Mouse (Mus musculus) Patski (cell line): Measurements from ENCODE around the gene Olfr221. TPM values are rescaled to one million over a fixed set of nuclear protein-coding genes. Genes with fewer than 3 reads are reported as not detected.

Source experiments
- ATAC-seq: fragments of 100-300 bp; one replicate; pipeline ENCODE4 v1.8.0; 2021
- CTCF ChIA-PET: fragments of 350-600 bp; sonication (Branson Sonifier 250); formaldehyde crosslinking; loops from one replicate; lab custom pipeline; 2022; ENCODE audit warnings: inconsistent platforms; lab: Charles Lee
- POLR2A ChIA-PET: fragments of 350-600 bp; sonication (Branson Sonifier 250); formaldehyde crosslinking; loops from one replicate; lab custom pipeline; 2022; ENCODE audit warnings: antibody characterized with exemption, inconsistent platforms; lab: Charles Lee
- DNase-seq: peaks from one replicate; pipeline ENCODE4 v3.0.0-alpha.2; 2011; ENCODE audit warnings: low read depth, low spot score
- H3K27me3 ChIP-seq: fragments of 371-371 bp; one replicate; pipeline ENCODE4 v1.5.1; 2021
- CTCF ChIP-seq: fragments of 100-300 bp; IDR thresholded peaks from one replicate; pipeline ENCODE4 v1.5.1; 2021
- in situ Hi-C: fragments of 300-500 bp; cut with MboI; formaldehyde crosslinking; loops from 3 replicates; pipeline ENCODE4 v1.11.1; 2018; ENCODE audit warnings: low pct_unique_long_range_greater_than_20kb, mixed read lengths
- polyA plus RNA-seq: library from polyadenylated mRNA; unstranded; gene quantifications from one replicate; pipeline ENCODE4 v1.2.3, GENCODE M21; 2021

The Olfr221 gene
- polyA plus RNA-seq, 1 experiment from 2014 or later, result not detected

GRCm38 (mm10) chr14:52008321-52009203 lies 33.7 kb downstream of the Olfr221 start:
- no peaks in the 10 kb centered on the region for H3K27me3 ChIP-seq
- DNase-seq (no peak), ATAC-seq (peak; percentile 54)
- no peak for TF ChIP-seq CTCF
- POLR2A ChIA-PET, result interaction anchor here (0.6 kb wide), 1 partner anchor 9 kb away, joined by 8 read pairs; no protein-coding TSS in a partner anchor
- in situ Hi-C loops, result no loop called here
- CTCF ChIA-PET, result interaction anchor here (0.7 to 3.7 kb wide), 5 partner anchors 9 to 125 kb away, joined by 3 to 43 read pairs (median 4); partner anchors contain the start of gene Zfp219

- ChIA-PET POLR2A (no interaction called here), CTCF (interaction anchor here (2.3 kb wide), 1 partner anchor 12 kb away, joined by 7 read pairs; no protein-coding TSS in a partner anchor)
- no peaks in the 10 kb centered on the region for H3K27me3 ChIP-seq
- in situ Hi-C loops, result no loop called here
- no peak for DNase-seq
- ATAC-seq, result no peak
- TF ChIP-seq CTCF, result no peak
Measured at GRCm38 (mm10) chr14:52006771-52007170, 35.5 kb downstream of the Olfr221 start.

- CTCF ChIA-PET, result interaction anchor here (2.3 kb wide), 1 partner anchor 12 kb away, joined by 7 read pairs; no protein-coding TSS in a partner anchor
- no peaks in the 10 kb centered on the region for H3K27me3 ChIP-seq
- DNase-seq (no peak), ATAC-seq (no peak)
- TF ChIP-seq CTCF, result no peak
- in situ Hi-C loops, result no loop called here
- POLR2A ChIA-PET, result no interaction called here
Measured at GRCm38 (mm10) chr14:52006241-52006640, 36.0 kb downstream of the Olfr221 start.

DNA sequence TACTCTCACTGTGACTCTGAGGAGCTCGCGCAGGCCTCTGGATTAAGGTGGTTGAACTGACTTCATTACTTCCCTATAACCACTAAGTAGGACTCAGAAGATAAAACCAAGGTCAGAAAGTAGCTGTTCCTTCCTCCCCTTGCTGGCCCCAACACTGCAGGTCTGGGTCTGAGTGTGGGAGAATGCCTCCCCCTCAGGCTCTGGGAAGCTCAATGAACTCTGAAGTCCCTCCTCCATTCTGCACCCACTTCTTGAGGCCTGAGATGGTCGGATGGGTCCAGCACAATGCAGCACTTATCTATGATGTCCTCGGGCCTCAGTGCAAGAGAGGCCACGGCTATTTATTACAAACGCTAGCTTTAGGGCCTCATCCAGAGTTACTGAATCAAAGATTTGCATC lies 36.6 kb downstream of the Olfr221 start:
- no peaks in the 10 kb centered on the region for H3K27me3 ChIP-seq
- no peak for ATAC-seq
- TF ChIP-seq CTCF, result no peak
- ChIA-PET POLR2A (interaction anchor here (1.4 kb wide), 1 partner anchor 13 kb away, joined by 5 read pairs; no protein-coding TSS in a partner anchor), CTCF (interaction anchor here (2.3 kb wide), 1 partner anchor 13 kb away, joined by 7 read pairs; no protein-coding TSS in a partner anchor)
- DNase-seq, result no peak
- in situ Hi-C loops, result no loop called here

DNA sequence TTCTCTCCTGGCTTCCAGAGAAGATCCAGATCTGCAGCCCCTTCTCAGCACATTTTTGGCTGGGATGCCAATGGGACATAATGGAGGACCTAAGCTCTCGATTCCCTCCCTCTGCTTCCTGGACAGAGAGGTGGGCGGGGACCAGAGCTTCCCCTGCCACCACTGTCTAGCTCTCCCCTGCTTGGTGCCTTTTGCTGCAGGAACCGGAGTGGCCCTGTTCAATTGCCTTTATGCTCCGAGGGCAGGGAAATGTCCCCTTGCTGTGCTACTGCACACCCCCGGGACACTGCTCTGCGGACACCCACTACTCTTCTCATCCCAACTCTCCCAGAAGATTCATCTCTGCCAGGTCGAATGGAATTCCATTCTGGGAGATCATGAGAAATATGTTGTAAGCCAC lies 37.1 kb downstream of the Olfr221 start:
- no peak for DNase-seq
- ChIA-PET CTCF (interaction anchor here (0.8 to 2.3 kb wide), 2 partner anchors 13 to 17 kb away, joined by 3 to 7 read pairs; no protein-coding TSS in a partner anchor), POLR2A (interaction anchor here (1.4 kb wide), 1 partner anchor 13 kb away, joined by 5 read pairs; no protein-coding TSS in a partner anchor)
- ATAC-seq, result no peak
- in situ Hi-C loops, result no loop called here
- no peak for TF ChIP-seq CTCF
- no peaks in the 10 kb centered on the region for H3K27me3 ChIP-seq

DNA sequence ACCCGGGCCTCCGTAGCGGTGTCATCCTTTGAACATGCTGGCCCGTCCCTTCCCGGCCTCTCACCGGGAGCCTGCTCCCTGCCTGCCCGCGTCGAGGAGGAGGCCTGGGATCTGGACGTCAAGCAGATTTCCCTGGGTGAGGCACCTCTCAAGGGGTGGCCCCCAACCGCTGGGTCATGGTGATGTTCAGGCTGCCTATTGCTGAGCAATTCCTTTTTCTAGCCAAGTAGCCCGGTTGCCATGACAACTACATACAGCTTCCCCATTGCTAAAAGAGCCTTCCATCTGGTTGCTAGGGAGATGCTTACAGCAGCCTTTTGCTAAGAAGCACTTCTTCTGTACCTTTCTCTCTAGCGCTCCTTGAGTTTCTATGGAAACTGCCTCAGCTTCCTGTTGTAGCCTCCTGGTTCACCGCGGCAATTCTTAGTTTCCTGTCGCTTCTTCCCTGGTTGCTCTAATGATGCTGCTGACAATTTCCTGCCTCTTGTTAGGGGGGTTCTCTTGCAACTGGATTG lies 38.2 kb downstream of the Olfr221 start:
- DNase-seq (no peak), ATAC-seq (no peak)
- in situ Hi-C loops, result no loop called here
- H3K27me3 ChIP-seq, result no peaks in the 10 kb centered on the region
- CTCF ChIA-PET, result no interaction called here
- TF ChIP-seq CTCF, result no peak
- POLR2A ChIA-PET, result interaction anchor here (0.6 to 1.4 kb wide), 2 partner anchors 9 to 15 kb away, joined by 3 to 5 read pairs; no protein-coding TSS in a partner anchor

DNA sequence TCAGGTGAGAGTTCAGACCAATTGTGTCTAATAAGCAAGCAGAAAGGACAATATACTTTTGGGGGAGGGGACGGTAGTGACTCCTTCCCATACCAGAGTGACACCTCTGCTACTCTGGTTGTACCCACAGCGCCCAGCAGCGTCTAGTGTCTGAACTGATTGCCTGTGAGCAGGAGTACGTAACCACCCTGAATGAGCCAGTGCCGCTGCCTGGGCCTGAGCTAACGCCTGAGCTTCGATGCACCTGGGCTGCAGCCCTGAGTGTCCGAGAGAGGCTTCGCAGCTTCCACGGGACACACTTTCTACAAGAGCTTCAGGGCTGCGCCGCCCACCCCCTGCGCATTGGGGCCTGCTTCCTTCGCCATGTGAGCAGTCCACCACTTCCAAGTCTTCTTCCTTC lies 44.8 kb downstream of the Olfr221 start:
- in situ Hi-C loops, result no loop called here
- TF ChIP-seq CTCF, result no peak
- no peaks in the 10 kb centered on the region for H3K27me3 ChIP-seq
- POLR2A ChIA-PET, result no interaction called here
- CTCF ChIA-PET, result interaction anchor here (1.4 kb wide), 1 partner anchor 13 kb away, joined by 3 read pairs; no protein-coding TSS in a partner anchor
- no peak for DNase-seq
- no peak for ATAC-seq

- no peaks in the 10 kb centered on the region for H3K27me3 ChIP-seq
- ATAC-seq (no peak), DNase-seq (no peak)
- in situ Hi-C loops, result no loop called here
- no peak for TF ChIP-seq CTCF
- ChIA-PET CTCF (interaction anchor here (1.4 to 1.5 kb wide), 2 partner anchors 13 to 14 kb away, joined by 3 read pairs; no protein-coding TSS in a partner anchor), POLR2A (no interaction called here)
Measured at GRCm38 (mm10) chr14:51996866-51997265, 45.4 kb downstream of the Olfr221 start.

DNA sequence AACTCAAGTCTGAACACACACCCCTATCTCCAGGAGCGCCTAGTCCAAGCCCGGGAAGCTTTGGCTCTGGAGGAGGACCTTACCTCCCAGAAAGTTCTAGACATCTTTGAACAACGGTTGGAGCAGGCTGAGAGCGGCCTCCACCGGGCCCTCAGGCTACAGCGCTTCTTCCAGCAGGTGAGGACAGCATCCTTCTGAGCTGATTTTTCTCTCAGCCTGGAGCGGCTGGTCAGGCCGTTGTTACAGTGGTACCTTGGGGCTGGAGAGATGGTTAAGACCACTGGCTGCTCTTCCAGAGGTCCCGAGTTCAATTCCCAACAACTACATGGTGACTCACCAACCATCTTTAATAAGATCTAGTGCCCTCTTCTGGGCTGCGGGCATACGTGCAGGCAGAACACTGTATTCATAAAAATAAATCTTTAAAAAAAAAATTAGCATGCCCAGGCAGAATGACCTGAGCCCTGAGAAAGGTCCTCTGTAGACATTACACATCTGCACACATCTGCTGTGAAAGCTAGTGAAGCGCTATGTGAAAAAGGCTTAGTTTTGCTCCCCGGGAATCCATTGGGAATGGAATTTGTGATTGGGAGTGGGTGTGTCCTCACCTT lies 45.9 kb downstream of the Olfr221 start:
- no peak for TF ChIP-seq CTCF
- DNase-seq (no peak), ATAC-seq (no peak)
- POLR2A ChIA-PET, result no interaction called here
- in situ Hi-C loops, result no loop called here
- no peaks in the 10 kb centered on the region for H3K27me3 ChIP-seq
- CTCF ChIA-PET, result interaction anchor here (1.4 to 1.5 kb wide), 2 partner anchors 13 to 14 kb away, joined by 3 read pairs; no protein-coding TSS in a partner anchor
